Mouse (Mus musculus): ENCODE results near the gene Lrrc20. TPM values are rescaled to one million over a fixed set of nuclear protein-coding genes. Genes with fewer than 3 reads are reported as not detected.
"Not testable (repeated sequence)": the region's sequence is repeated elsewhere in the genome, so short reads cannot be mapped to it uniquely, and the experiment has no call there.

Gene Lrrc20
- polyA plus RNA-seq, 1 experiment from 2014 or later, result 7.5 TPM

DNA sequence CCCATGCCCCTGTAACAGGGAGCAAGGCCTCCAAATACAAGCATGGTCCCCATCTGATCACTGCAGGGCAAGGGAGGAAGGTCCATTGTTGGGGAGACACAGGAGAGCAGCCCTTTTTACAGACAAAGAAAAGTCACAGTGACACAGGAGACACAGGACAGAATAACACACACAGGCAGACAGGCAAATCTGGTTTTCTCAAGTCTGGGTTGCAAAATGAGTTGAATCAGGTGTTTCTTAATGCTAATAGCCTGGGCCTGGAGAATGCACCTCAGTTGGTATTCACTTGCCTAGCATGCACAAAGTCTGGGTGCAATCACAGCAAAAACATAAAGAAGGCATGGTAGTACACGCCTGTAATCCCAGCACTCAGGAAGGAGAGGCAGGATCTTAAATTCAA is 31.7 kb upstream of the Lrrc20 start:
- H3K27ac ChIP-seq (ENCODE audit: low read depth), result no peak overlapping the region

DNA sequence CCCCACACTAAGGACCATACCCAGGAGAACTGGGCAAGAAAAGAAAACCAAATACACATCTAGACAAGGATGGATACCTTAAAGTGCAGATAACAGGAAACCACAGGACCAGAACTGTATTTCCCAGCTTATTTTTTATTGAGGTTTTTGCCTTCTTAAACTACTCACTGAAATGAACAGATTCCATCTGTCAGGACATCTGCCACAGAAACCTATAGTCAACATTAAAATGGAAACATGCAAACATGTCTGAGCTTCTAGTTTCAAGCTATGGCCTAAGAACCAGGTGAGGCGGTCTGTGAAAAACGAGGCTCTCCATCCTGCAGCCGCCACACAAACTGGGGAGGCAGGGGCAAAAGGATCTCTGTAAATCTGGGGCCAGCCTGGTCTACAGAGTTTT is 30.6 kb upstream of the Lrrc20 start:
- Histone ChIP-seq H3K4me3 (ENCODE audit: low read depth, low read length) (no peak overlapping the region), H3K27me3 (replicated peaks; ENCODE audit: control insufficient read depth, insufficient read depth, low read length) (no peaks in the 10 kb centered on the region), H3K4me1 (replicated peaks; ENCODE audit: control insufficient read depth, insufficient read depth, low read length) (peaks cover 36% of the 10 kb centered on the region), H3K4me2 (ENCODE audit: low read length) (no peak overlapping the region), H3K36me3 (ENCODE audit: control insufficient read depth, insufficient read depth, low read length) (peaks cover 18% of the 10 kb centered on the region), H3K27ac (ENCODE audit: low read depth) (no peak overlapping the region), H3K9me3 (ENCODE audit: control insufficient read depth, low read length) (no peaks in the 10 kb centered on the region), H3K9ac (ENCODE audit: low read length) (no peak overlapping the region)
- DNase-seq (ENCODE audit: low spot score), result no peak
- ATAC-seq (replicated peaks; ENCODE audit: low FRiP score, low TSS enrichment, low read depth), result no peak
- 70% methylated on average over 3 of the region's 3 CpGs for WGBS

More for the DNA sequence above, 31.7 kb upstream of the Lrrc20 start:
- no peak overlapping the region for H3K9ac ChIP-seq (ENCODE audit: low read length)
- H3K36me3 ChIP-seq (ENCODE audit: control insufficient read depth, insufficient read depth, low read length), result peaks cover 11% of the 10 kb centered on the region; the same call in 1 of the 2 replicates
- H3K4me1 ChIP-seq (replicated peaks; ENCODE audit: control insufficient read depth, insufficient read depth, low read length), result peaks cover 31% of the 10 kb centered on the region
- H3K4me2 ChIP-seq (ENCODE audit: low read length), result no peak overlapping the region
- no peak overlapping the region for H3K4me3 ChIP-seq (ENCODE audit: low read depth, low read length)
- no peaks in the 10 kb centered on the region for H3K9me3 ChIP-seq (ENCODE audit: control insufficient read depth, low read length)
- no peaks in the 10 kb centered on the region for H3K27me3 ChIP-seq (replicated peaks; ENCODE audit: control insufficient read depth, insufficient read depth, low read length)
- no peak for ATAC-seq (replicated peaks; ENCODE audit: low FRiP score, low TSS enrichment, low read depth)
- 59% methylated on average over 1 of the region's 1 CpGs for WGBS
- no peak for DNase-seq (ENCODE audit: low spot score)

DNA sequence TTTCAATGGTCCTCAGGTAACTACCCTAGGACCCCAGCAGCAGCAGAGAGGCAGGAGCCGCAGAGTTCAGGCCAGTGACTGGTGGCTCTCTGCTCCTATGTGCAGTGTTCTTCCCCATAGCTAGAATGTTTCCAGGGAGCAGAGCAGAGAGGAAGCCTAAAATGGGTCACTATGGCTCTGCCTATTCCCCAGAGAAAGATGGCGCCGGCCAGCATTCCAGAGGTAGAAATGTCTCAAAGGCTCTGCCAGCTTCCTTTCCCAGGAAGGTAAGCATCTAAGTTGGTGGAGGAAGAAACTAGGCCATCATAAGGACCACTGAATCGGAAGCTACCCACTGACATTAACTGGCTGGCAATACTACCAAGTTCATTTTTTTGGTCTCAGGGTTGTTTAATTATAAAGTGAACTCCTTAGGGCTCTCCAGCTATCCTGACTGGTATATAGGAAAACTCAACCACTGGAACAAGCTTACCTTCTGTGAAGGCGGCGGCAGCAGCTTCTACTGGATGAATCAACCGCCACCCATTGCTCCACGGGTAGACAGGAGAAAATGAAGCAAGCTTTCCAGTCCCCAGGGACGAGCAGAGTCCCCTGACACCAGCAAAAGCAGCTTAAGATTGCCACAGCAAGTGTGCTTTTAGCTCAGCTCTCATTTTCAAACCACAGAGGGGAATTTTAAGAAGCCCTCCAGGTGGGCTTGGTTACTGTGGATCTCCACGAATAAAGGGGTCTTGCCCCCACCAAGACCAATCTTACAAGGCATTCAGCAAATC is 27.8 kb upstream of the Lrrc20 start:
- Histone ChIP-seq H3K4me3 (ENCODE audit: low read depth, low read length) (no peak overlapping the region), H3K27me3 (replicated peaks; ENCODE audit: control insufficient read depth, insufficient read depth, low read length) (no peaks in the 10 kb centered on the region), H3K27ac (ENCODE audit: low read depth) (no peak overlapping the region), H3K4me1 (replicated peaks; ENCODE audit: control insufficient read depth, insufficient read depth, low read length) (peaks cover 45% of the 10 kb centered on the region), H3K9me3 (ENCODE audit: control insufficient read depth, low read length) (no peaks in the 10 kb centered on the region), H3K4me2 (ENCODE audit: low read length) (no peak overlapping the region), H3K9ac (ENCODE audit: low read length) (no peak overlapping the region), H3K36me3 (ENCODE audit: control insufficient read depth, insufficient read depth, low read length) (peaks cover 22% of the 10 kb centered on the region)
- no peak for ATAC-seq (replicated peaks; ENCODE audit: low FRiP score, low TSS enrichment, low read depth)
- 87% methylated on average over 10 of the region's 10 CpGs for WGBS
- DNase-seq (ENCODE audit: low spot score), result no peak

DNA sequence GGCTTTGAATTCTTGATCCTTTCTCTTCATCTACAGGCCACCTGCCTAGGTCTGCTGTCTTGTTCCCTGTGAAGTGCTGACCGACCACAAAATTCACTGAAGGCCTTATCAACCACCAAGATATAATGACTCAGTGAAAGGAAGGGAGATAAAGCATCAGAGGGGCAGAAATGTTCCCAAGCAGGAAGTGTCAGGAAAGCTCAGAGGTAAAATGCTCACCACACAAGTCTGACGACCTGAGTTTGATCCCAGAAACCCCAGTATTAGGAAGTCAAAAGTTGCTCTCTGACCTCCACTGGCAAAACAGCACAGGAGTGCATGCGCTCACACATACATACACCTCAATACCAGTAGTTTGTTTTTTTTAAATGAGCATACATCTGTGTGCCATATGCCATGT is 26.8 kb upstream of the Lrrc20 start:
- no peak overlapping the region for H3K9ac ChIP-seq (ENCODE audit: low read length)
- H3K27ac ChIP-seq (ENCODE audit: low read depth), result no peak overlapping the region
- DNase-seq (ENCODE audit: low spot score) (no peak), ATAC-seq (replicated peaks; ENCODE audit: low FRiP score, low TSS enrichment, low read depth) (no peak)
- peaks cover 39% of the 10 kb centered on the region for H3K4me1 ChIP-seq (replicated peaks; ENCODE audit: control insufficient read depth, insufficient read depth, low read length)
- H3K9me3 ChIP-seq (ENCODE audit: control insufficient read depth, low read length), result no peaks in the 10 kb centered on the region
- 74% methylated on average over 3 of the region's 3 CpGs for whole genome bisulfite sequencing
- no peak overlapping the region for H3K4me3 ChIP-seq (ENCODE audit: low read depth, low read length)
- peaks cover 22% of the 10 kb centered on the region for H3K36me3 ChIP-seq (ENCODE audit: control insufficient read depth, insufficient read depth, low read length)
- H3K27me3 ChIP-seq (replicated peaks; ENCODE audit: control insufficient read depth, insufficient read depth, low read length), result no peaks in the 10 kb centered on the region
- H3K4me2 ChIP-seq (ENCODE audit: low read length), result no peak overlapping the region

DNA sequence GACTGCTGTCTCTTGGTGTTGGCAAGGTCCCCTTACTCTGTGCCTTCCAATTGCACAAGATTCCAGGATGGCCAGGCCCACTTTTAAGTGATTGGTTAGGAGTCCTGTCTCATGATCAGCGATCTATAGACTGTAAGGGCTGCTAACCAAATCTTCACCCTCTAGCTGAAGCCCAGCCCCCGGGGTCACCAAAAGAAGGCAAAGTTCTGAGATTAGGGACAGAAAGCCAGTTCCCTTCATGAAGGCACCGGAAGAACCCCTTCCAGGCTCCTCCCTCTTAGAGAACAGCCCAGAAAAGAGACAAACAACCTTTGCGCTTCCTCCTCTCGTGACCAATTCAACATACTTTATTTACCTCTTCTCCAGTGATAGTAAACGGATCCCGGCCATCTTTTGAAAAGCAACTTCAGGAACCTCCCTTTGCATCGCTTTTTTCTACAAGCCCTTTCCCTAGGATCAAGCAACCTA is 24.1 kb upstream of the Lrrc20 start:
- H3K4me2 ChIP-seq (ENCODE audit: low read length), result peak overlapping the region; percentile 75
- peak overlapping the region; percentile 93 for H3K4me3 ChIP-seq (ENCODE audit: low read depth, low read length)
- no peak for ATAC-seq (replicated peaks; ENCODE audit: low FRiP score, low TSS enrichment, low read depth)
- peak; percentile 77 for DNase-seq (ENCODE audit: low spot score)
- H3K9me3 ChIP-seq (ENCODE audit: control insufficient read depth, low read length), result no peaks in the 10 kb centered on the region
- peak overlapping the region; percentile 74 for H3K9ac ChIP-seq (ENCODE audit: low read length)
- peak overlapping the region; percentile 76; the same call in 1 of the 2 replicates for H3K27ac ChIP-seq (ENCODE audit: low read depth)
- peaks cover 22% of the 10 kb centered on the region for H3K36me3 ChIP-seq (ENCODE audit: control insufficient read depth, insufficient read depth, low read length)
- H3K4me1 ChIP-seq (replicated peaks; ENCODE audit: control insufficient read depth, insufficient read depth, low read length), result peaks cover 19% of the 10 kb centered on the region; the same call in 1 of the 2 replicates
- WGBS, result 2% methylated on average over 8 of the region's 8 CpGs
- H3K27me3 ChIP-seq (replicated peaks; ENCODE audit: control insufficient read depth, insufficient read depth, low read length), result no peaks in the 10 kb centered on the region

DNA sequence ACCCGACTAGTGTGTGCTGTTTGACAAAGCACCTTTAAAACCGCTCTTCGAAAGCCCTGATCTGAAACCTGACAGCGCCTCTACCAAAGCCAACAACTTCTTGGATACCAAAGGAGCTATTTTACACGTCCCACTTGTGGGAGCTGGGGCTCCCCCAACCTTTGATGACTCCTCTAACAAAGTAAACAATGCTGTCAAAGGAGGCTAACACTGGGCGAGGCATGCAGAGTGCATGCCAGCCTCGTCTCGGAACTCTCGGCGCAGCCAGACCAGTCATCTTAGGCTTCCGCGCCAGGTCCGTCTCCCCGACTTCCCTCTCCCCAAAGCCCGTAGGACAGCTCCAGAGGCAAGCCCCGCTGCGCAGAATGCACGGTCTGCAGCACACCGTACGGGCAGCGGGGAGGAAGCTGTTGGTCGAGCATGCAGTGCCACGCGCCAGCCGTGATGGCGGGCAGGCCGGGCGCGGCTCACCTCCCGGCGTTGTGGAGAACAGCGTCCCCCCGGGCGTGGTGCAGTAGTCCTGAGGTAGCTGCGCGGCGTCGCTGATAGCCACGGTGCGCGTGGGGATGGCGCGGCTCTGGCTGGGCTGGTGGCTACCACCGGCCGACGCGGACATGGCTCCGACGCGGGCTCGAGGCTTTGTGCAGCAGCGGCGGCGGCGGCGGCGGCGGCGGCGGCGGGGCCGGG is 23.5 kb upstream of the Lrrc20 start:
- WGBS, result under 1% methylated on average over 55 of the region's 62 CpGs
- ATAC-seq (replicated peaks; ENCODE audit: low FRiP score, low TSS enrichment, low read depth), result peak; percentile 67

DNA sequence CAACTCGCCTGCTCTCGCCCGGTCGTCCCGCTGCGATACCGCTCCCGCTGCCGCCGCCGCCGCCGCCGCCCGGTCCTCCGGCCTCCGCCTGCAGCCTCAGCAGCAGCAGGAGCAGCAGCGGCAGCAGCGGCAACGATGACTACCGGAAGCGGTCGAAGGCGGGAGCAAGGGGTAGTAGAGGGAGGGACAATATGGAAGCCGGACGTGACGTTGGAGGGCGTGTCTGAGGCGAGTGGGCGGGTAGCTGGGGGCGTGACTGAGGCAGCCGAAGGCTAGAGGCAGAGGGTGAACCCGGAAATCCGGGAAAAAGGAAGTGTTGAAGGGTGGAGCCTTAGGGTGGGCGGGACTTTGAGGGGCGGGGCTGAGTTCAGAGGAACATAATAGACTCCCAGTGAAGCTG is 23.0 kb upstream of the Lrrc20 start, which contains the start of gene Eif4ebp2:
Eif4ebp2 (minus strand) TSS at position 17 of the 400 bp plus-strand sequence.
- H3K9ac ChIP-seq (ENCODE audit: low read length), result peak within 1 kb of the TSS; percentile 74
- H3K27ac ChIP-seq (ENCODE audit: low read depth), result peak within 1 kb of the TSS; percentile 76
- H3K36me3 ChIP-seq (ENCODE audit: control insufficient read depth, insufficient read depth, low read length), result peaks cover 20% of the 10 kb centered on the region
- ATAC-seq (replicated peaks; ENCODE audit: low FRiP score, low TSS enrichment, low read depth) (peak; percentile 98), DNase-seq (ENCODE audit: low spot score) (peak; percentile 100)
- no peaks in the 10 kb centered on the region for H3K9me3 ChIP-seq (ENCODE audit: control insufficient read depth, low read length)
- 1% methylated on average over 36 of the region's 36 CpGs for WGBS
- peak within 1 kb of the TSS; percentile 93 for H3K4me3 ChIP-seq (ENCODE audit: low read depth, low read length)
- H3K4me1 ChIP-seq (replicated peaks; ENCODE audit: control insufficient read depth, insufficient read depth, low read length), result peaks cover 16% of the 10 kb centered on the region; the same call in 1 of the 2 replicates
- H3K27me3 ChIP-seq (replicated peaks; ENCODE audit: control insufficient read depth, insufficient read depth, low read length), result no peaks in the 10 kb centered on the region
- H3K4me2 ChIP-seq (ENCODE audit: low read length), result peak within 1 kb of the TSS; percentile 75

More for the DNA sequence above, 23.5 kb upstream of the Lrrc20 start:
- peak overlapping the region; percentile 76 for H3K27ac ChIP-seq (ENCODE audit: low read depth)
- no peaks in the 10 kb centered on the region for H3K9me3 ChIP-seq (ENCODE audit: control insufficient read depth, low read length)
- peak overlapping the region; percentile 74 for H3K9ac ChIP-seq (ENCODE audit: low read length)
- H3K4me3 ChIP-seq (ENCODE audit: low read depth, low read length), result peak overlapping the region; percentile 93
- H3K36me3 ChIP-seq (ENCODE audit: control insufficient read depth, insufficient read depth, low read length), result peaks cover 22% of the 10 kb centered on the region
- DNase-seq (ENCODE audit: low spot score), result peak; percentile 83
- peak overlapping the region; percentile 75 for H3K4me2 ChIP-seq (ENCODE audit: low read length)
- H3K4me1 ChIP-seq (replicated peaks; ENCODE audit: control insufficient read depth, insufficient read depth, low read length), result peaks cover 19% of the 10 kb centered on the region; the same call in 1 of the 2 replicates
- no peaks in the 10 kb centered on the region for H3K27me3 ChIP-seq (replicated peaks; ENCODE audit: control insufficient read depth, insufficient read depth, low read length)

DNA sequence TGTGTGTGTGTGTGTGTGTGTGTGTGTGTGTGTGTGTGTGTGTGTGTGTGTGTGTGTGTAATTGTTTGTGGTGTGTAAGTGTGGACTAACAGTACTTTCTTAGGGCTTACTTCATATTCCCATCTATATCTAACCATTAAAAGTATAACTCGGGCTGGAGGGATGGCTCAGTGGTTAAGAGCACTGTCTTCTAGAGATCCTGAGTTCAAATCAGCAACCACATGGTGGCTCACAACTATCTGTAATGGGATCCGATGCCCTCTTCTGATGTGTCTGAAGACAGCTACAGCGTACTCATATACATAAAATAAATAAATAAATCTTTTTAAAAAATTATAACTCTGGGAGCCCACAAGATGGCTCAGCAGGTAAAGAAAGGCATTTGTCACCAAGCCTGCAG is 22.4 kb upstream of the Lrrc20 start:
- not testable (repeated sequence) for H3K4me3 ChIP-seq (ENCODE audit: low read depth, low read length); H3K9ac ChIP-seq (ENCODE audit: low read length); H3K27me3 ChIP-seq (replicated peaks; ENCODE audit: control insufficient read depth, insufficient read depth, low read length); H3K4me2 ChIP-seq (ENCODE audit: low read length); H3K27ac ChIP-seq (ENCODE audit: low read depth); H3K9me3 ChIP-seq (ENCODE audit: control insufficient read depth, low read length); ATAC-seq (replicated peaks; ENCODE audit: low FRiP score, low TSS enrichment, low read depth); DNase-seq (ENCODE audit: low spot score)
- peaks cover 15% of the 10 kb centered on the region; the same call in 1 of the 2 replicates for H3K36me3 ChIP-seq (ENCODE audit: control insufficient read depth, insufficient read depth, low read length)
- peaks cover 14% of the 10 kb centered on the region; the same call in 1 of the 2 replicates for H3K4me1 ChIP-seq (replicated peaks; ENCODE audit: control insufficient read depth, insufficient read depth, low read length)
- 70% methylated on average over 3 of the region's 3 CpGs for WGBS

Measured in intestine, embryonic 14.5 days (tissue).